Mouse (Mus musculus): ENCODE data around the gene Slc22a20. TPM values are rescaled to one million over a fixed set of nuclear protein-coding genes. Genes with fewer than 3 reads are reported as not detected.
A peak's percentile ranks its signal among the peaks of the same experiment; 100 is the strongest.

Slc22a20 gene
- total RNA-seq, 4 experiments from 2014 or later = not detected

- no peak for DNase-seq (ENCODE audit: low spot score)
Measured at GRCm38 (mm10) chr19:5953201-5953770, 32.7 kb downstream of the Slc22a20 start.

DNA sequence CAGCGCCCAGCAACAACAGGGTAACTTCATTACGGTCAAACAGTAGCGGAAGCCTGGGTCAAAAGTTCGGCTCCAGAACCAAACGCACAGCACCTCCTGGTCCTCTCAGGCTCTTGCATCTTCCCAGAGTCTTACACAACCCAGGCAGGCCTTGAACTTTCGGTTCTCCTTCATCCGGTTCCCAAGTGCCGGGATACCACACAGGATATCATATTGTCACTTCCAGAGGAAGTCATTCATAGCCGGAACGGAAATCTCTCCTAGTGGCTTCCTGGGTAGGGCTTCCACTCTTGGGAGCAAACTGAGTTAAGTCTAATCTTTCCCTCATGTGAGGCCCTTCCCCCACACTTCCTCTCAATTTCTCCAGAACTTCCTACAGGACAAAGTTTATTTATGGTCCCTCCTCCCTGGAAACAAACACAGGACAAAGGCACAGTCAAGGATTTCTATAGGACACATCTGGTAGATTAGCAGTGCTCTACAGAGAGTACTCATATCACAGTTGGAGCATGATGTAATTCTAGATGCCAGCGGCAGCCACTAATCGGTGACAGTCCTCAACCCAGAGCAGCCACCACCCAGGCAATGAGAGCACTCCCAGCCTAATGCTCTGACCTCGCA lies 33.8 kb downstream of the Slc22a20 start:
- DNase-seq (ENCODE audit: low spot score) = peak; percentile 94

DNA sequence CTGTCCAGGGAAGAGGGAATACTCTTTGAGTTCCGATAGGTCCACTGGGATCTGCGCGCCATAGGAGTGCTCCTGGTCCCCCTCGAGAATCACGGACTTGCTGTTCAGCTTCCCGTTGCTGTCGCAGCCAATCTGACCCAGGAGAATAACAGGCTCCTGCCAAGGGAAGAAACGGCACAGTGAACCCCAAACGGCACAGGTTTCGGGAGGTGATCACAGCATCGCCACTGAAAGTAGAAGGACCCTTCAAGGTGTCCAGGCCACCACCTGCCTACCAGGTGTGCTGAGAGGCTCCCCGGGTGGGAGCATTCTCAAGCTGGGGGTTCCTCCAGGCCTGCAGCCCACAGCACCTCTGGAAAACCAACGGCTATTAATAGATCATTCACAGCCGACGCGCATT lies 34.3 kb downstream of the Slc22a20 start:
- DNase-seq (ENCODE audit: low spot score) = no peak

DNA sequence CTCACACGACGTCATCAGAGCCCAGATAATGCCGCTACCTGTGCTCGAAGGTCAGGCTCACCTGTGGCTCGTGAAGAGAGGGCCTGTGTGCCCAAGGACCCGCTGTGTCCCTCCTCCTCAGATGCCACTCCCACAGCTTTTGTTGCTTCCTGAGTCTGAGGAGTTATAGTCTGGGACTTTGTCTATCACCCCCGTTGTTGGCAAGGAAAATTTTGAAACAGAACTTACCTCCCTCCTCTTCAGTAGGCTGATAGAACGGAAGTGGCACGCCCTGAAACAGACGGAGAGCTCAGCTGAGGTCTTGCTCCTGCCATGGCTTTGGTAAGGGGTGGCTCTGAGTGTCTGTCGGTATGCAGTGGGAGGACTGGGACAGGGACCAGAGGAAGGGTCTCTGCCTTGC lies 35.7 kb downstream of the Slc22a20 start:
- DNase-seq (ENCODE audit: low spot score) = no peak

- DNase-seq (ENCODE audit: low spot score) = no peak
Measured at GRCm38 (mm10) chr19:5945891-5946290, 40.1 kb downstream of the Slc22a20 start.

DNA sequence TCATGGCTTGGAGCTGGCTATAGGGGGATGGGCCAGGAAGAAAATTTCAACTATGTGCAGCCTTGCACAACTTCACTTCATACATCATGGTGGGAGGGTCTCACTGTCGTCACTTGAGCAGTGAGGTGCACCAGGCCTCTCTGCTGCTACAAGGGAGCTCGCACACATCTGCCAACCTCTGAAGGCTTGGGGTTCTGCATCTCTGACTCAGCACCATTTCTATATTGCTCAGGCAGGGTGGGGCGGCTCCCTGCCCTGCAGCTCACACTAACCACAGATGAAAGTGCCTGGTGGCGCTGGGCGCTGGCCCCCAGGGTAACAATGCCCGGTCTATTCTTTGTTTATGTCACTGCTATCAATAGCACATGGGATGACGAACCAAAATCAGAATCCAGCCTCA lies 40.9 kb downstream of the Slc22a20 start:
- no peak for DNase-seq (ENCODE audit: low spot score)

DNA sequence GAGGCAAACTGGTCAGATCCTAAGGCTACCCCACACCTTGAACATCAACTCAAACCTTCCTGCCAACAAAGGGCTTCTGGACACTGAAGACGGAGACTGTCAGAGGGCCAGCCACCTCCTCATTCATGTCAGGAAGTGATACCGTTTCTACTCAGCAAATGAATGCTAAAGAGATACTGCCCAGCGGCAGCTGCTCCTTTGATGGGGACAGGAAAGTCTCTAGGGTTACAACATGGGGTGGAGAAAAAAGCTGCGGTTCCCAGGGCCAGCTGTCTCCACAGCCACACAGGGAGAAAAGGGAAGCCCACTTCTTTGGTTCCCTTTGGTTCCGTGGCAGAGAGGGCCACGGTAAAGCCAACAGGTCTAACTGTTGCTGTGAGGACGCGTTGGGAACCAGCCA lies 41.8 kb downstream of the Slc22a20 start:
- no peak for DNase-seq (ENCODE audit: low spot score)

GRCm38 (mm10) chr19:5943404-5943803 lies 42.5 kb downstream of the Slc22a20 start:
- DNase-seq (ENCODE audit: low spot score) = no peak

GRCm38 (mm10) chr19:5942581-5942980 lies 43.4 kb downstream of the Slc22a20 start:
- DNase-seq (ENCODE audit: low spot score) = no peak

DNA sequence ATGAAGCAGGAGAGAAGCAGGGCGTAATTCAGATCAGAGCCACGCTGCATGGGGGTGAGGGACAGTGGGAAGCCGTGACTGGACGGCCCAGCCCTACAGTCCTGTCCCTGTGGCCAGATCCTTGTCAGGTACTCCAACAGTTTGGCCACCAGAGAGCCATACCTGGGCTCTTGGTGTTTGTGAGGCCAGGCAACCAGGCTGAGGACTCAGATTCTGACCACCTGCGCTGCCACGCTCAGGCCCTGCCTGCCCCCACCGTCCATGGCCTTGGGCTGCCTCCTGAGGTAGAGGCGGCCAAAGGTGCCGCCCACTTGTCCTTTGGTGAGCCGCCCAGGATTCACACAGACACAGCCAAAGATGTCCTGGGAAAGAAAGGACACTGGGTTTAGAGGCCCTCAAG lies 45.3 kb downstream of the Slc22a20 start:
- no peak for DNase-seq (ENCODE audit: low spot score)

- peak; percentile 87 for DNase-seq (ENCODE audit: low spot score)
Measured at GRCm38 (mm10) chr19:5940173-5940572, 45.8 kb downstream of the Slc22a20 start.

DNA sequence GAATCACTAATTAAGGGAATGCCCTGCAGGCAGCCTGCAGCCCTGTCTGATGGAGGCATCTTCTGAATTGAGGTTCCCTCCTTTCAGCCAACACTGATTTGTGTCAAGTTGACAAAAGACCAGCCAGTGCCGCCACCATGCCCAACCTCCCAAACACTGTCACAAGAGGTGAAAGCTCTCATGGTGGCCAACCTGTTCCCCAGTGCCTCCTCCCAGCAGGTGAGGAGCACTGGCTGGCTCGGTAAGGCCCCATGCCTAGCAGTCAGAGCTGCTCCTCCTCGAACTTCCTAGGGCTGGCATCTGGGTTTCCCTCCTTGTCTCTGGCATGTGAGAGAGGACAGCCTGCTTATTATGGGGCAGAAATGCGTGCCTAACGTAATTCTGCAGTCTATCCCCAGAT lies 46.2 kb downstream of the Slc22a20 start:
- DNase-seq (ENCODE audit: low spot score) = no peak

DNA sequence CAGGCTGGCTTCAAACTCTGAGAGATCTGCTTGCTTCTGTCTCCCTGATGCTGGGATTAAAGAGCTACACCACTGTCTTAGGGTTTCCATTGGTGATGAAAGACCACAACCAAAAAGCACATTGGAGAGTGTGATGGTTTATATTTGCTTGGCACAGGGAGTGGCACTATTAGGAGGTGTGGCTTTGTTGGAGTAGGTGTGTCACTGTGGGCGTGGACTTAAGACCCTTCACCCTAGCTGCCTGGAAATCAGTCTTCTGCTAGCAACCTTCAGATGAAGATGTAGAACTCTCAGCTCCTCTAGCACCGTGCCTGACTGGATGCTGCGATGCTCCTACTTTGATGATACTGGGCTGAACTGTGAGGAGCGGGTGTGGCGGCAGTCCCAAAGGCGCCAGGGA lies 47.4 kb downstream of the Slc22a20 start:
- no peak for DNase-seq (ENCODE audit: low spot score)

DNA sequence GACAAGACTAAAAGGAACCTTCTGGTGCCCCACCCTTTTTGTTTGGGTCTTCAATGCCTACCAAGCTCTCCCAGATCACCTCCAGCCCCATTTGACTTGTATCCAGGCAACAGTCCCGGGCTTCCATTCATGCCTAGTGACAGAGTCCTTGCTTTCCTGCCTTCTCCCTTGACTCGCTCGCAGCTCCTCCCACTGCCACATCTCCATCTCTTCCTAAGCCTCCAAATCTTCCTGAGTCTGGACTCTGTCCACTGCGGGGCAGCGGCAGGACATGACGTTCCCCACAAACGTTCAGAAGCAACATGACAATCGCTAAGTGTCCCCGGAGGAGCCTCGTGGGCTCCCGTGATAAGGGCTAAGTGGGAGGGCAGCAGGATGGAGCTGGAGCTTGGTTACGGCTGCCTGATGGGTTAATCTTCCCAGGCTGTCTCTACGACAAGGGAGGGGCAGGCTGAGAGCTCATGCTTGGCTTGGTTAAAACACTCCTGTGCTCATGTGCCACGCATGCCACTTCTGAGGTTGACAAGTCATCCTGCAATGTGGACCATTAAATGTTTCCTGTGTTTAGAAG lies 48.0 kb downstream of the Slc22a20 start:
- no peak for DNase-seq (ENCODE audit: low spot score)

DNA sequence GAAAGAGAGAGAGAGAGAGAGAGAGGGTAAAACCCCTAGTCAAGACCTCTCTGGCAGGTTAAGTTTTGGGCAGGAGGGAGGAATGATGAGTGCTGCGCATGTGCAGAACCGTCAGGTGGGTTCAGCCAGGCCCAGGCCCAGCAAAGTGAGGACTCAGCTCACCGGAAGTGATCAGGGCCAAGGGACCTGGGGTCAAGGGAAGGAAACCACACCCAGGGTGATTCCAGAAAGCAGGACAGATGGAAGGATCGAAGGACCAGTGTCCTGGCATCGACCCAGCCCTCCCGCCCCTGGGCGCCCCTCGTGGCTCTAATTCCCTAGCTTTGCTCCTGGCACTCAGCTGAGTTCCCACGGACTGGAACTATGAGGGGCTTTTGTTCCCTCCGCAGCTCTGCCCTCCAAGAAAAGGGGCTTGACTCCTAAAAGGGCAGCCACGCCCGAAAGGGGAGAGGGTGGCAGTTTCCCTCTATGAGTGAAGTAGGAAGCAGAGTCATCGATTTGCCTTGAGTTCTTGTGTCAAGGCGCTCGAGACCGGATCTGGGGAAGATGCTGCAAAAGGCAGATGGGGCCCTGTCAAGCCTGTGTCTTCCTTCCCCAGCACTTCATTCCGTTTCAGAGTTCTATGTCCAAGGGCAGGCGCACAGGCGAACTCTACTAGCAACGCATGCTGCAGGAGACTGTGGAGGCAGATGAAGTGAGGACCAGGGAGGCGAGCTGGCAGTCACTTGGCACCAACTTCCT lies 48.7 kb downstream of the Slc22a20 start:
- no peak for DNase-seq (ENCODE audit: low spot score)

- DNase-seq (ENCODE audit: low spot score) = no peak
Measured at GRCm38 (mm10) chr19:5935691-5936090, 50.3 kb downstream of the Slc22a20 start.

DNA sequence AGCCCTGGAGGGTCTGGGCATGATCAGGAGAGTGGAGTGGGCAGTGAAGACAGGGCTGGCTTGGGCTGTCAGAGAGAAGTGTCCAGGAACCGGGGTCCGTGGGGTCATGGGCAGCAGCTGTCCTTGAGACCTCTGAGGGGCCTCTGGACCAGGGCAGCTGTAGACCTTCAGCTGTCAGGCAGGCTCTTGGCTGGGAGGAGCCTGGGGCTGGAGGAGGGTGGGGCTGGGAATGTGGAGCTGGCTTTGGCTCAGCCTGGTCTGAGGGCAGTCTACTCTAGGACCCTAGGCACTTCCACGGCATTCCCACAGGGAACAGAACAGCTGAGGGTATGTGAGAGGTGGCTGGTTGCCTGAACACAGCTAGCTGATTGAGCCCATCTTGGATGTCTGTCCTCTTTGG lies 50.7 kb downstream of the Slc22a20 start:
- DNase-seq (ENCODE audit: low spot score) = no peak

- peak; percentile 77 for DNase-seq (ENCODE audit: low spot score)
Measured at GRCm38 (mm10) chr19:5929634-5930596, 56.0 kb downstream of the Slc22a20 start.

DNA sequence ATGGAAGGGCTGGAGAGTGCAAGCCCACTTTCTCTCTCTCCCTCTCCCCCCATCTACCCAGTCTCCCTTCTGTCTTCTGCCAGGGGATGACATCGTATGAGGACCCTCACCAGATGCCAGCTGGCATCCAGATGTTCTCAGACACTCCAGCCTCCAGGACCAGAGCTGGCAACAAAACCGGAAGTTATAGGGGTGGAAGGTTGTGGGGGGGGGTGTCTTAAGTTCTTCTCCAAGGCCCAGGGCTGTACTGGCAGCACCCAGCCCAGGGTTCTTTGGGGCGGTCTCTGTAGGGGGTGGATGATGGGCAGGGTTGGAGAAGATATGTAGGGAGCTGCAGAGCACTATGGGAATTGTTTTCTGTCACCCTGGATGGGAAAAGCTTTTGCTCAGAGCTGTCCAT lies 57.4 kb downstream of the Slc22a20 start:
- no peak for DNase-seq (ENCODE audit: low spot score)

- no peak for DNase-seq (ENCODE audit: low spot score)
Measured at GRCm38 (mm10) chr19:5928104-5928503, 57.8 kb downstream of the Slc22a20 start.

- DNase-seq (ENCODE audit: low spot score) = no peak
Measured at GRCm38 (mm10) chr19:5927532-5927931, 58.4 kb downstream of the Slc22a20 start.

DNA sequence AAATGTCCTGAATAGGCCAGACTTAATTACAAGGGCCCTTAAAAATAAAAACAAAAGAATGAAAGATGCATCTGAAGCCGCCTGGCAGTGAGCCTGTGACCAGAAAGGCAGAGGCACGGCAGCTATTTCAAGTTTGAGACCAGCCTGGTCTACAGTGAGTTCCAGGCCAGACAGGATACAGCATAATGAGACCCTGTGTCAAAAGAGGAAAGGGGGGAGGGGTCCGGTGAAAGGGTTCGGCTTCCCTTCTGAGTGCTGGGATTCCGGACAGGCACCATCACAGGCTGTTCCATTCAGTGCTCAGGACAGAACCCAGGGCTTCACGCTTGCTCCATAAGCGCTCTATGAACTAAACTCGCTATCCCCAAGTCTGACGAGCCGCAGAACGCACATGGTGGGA lies 58.9 kb downstream of the Slc22a20 start:
- DNase-seq (ENCODE audit: low spot score) = no peak
